Mouse (Mus musculus): ENCODE measurements around the gene Kat8. TPM values are rescaled to one million over a fixed set of nuclear protein-coding genes. Genes with fewer than 3 reads are reported as not detected.
"Not testable (repeated sequence)": the region's sequence is repeated elsewhere in the genome, so short reads cannot be mapped to it uniquely, and the experiment has no call there.

Gene Kat8
- polyA plus RNA-seq, 2 experiments = 39.1 to 43.4 TPM

- H3K4me1 ChIP-seq (ENCODE audit: control insufficient read depth, insufficient read depth, low read length) = peaks cover 4% of the 10 kb centered on the region
- no peak within 1 kb of the TSS for H3K9ac ChIP-seq (ENCODE audit: low read depth, low read length, severe bottlenecking)
- no peak for ATAC-seq (ENCODE audit: low FRiP score, low read depth)
- WGBS = 23% methylated on average over 4 of the region's 4 CpGs
- H3K36me3 ChIP-seq (ENCODE audit: control insufficient read depth, insufficient read depth, low read length) = peaks cover 66% of the 10 kb centered on the region
- H3K27me3 ChIP-seq (ENCODE audit: control insufficient read depth, insufficient read depth, low read length) = no peaks in the 10 kb centered on the region
- no peak within 1 kb of the TSS for H3K4me3 ChIP-seq (replicated peaks; ENCODE audit: low read length)
- DNase-seq (ENCODE audit: low spot score) = no peak
- no peaks in the 10 kb centered on the region for H3K9me3 ChIP-seq (ENCODE audit: control insufficient read depth, low read length)
- H3K27ac ChIP-seq (replicated peaks; ENCODE audit: low read depth, low read length) = no peak within 1 kb of the TSS
- no peak for TF ChIP-seq POLR2A (IDR thresholded peaks at IDR 0.05; ENCODE audit: borderline replicate concordance, extremely low read depth, insufficient read depth, insufficient read length)
- no peak within 1 kb of the TSS for H3K4me2 ChIP-seq (replicated peaks; ENCODE audit: low read depth, low read length, severe bottlenecking)
These were observed 21.5 kb upstream of the Kat8 start, which contains the start of gene Prss53 for GRCm38 (mm10) chr7:127890798-127891197. Prss53 (minus strand) TSS chr7:127890970.

- Histone ChIP-seq H3K4me1 (ENCODE audit: control insufficient read depth, insufficient read depth, low read length) (peaks cover 4% of the 10 kb centered on the region), H3K27me3 (ENCODE audit: control insufficient read depth, insufficient read depth, low read length) (no peaks in the 10 kb centered on the region), H3K27ac (replicated peaks; ENCODE audit: low read depth, low read length) (0 out of 2 replicates have a peak overlapping the region, but pooled peaks have one; percentile 53), H3K9me3 (ENCODE audit: control insufficient read depth, low read length) (no peaks in the 10 kb centered on the region), H3K9ac (ENCODE audit: low read depth, low read length, severe bottlenecking) (peak overlapping the region; percentile 58), H3K4me3 (replicated peaks; ENCODE audit: low read length) (peak overlapping the region; percentile 50), H3K4me2 (replicated peaks; ENCODE audit: low read depth, low read length, severe bottlenecking) (peak overlapping the region; percentile 63), H3K36me3 (ENCODE audit: control insufficient read depth, insufficient read depth, low read length) (peaks cover 30% of the 10 kb centered on the region)
- TF ChIP-seq POLR2A (IDR thresholded peaks at IDR 0.05; ENCODE audit: borderline replicate concordance, extremely low read depth, insufficient read depth, insufficient read length) = no peak
- 68% methylated on average over 5 of the region's 5 CpGs for WGBS
- no peak for ATAC-seq (ENCODE audit: low FRiP score, low read depth)
- DNase-seq (ENCODE audit: low spot score) = no peak
These were observed 17.8 kb upstream of the Kat8 start for GRCm38 (mm10) chr7:127894480-127894879.

GRCm38 (mm10) chr7:127895442-127895841, 16.9 kb upstream of the Kat8 start, which contains the start of the genes Gm21974 and Vkorc1:
Gm21974 (minus strand) TSS chr7:127895454.
Vkorc1 (minus strand) TSS chr7:127895617.
- no peaks in the 10 kb centered on the region for H3K27me3 ChIP-seq (ENCODE audit: control insufficient read depth, insufficient read depth, low read length)
- TF ChIP-seq POLR2A (IDR thresholded peaks at IDR 0.05; ENCODE audit: borderline replicate concordance, extremely low read depth, insufficient read depth, insufficient read length) = 0 out of 2 replicates have a peak, but pooled peaks have one; percentile 40
- peaks cover 4% of the 10 kb centered on the region for H3K4me1 ChIP-seq (ENCODE audit: control insufficient read depth, insufficient read depth, low read length)
- WGBS = under 1% methylated on average over 26 of the region's 26 CpGs
- H3K4me3 ChIP-seq (replicated peaks; ENCODE audit: low read length) = peak within 1 kb of the TSS; percentile 50
- H3K36me3 ChIP-seq (ENCODE audit: control insufficient read depth, insufficient read depth, low read length) = peaks cover 28% of the 10 kb centered on the region
- no peaks in the 10 kb centered on the region for H3K9me3 ChIP-seq (ENCODE audit: control insufficient read depth, low read length)
- peak within 1 kb of the TSS; percentile 58 for H3K9ac ChIP-seq (ENCODE audit: low read depth, low read length, severe bottlenecking)
- peak within 1 kb of the TSS; percentile 53 for H3K27ac ChIP-seq (replicated peaks; ENCODE audit: low read depth, low read length)
- H3K4me2 ChIP-seq (replicated peaks; ENCODE audit: low read depth, low read length, severe bottlenecking) = peak within 1 kb of the TSS; percentile 63
- ATAC-seq (ENCODE audit: low FRiP score, low read depth) (peak; percentile 96), DNase-seq (ENCODE audit: low spot score) (peak; percentile 99)

GRCm38 (mm10) chr7:127895891-127896290, 16.4 kb upstream of the Kat8 start:
- Histone ChIP-seq H3K4me2 (replicated peaks; ENCODE audit: low read depth, low read length, severe bottlenecking) (peak overlapping the region; percentile 63), H3K4me3 (replicated peaks; ENCODE audit: low read length) (peak overlapping the region; percentile 50), H3K36me3 (ENCODE audit: control insufficient read depth, insufficient read depth, low read length) (peaks cover 25% of the 10 kb centered on the region)
- not testable (repeated sequence) for H3K9me3 ChIP-seq (ENCODE audit: control insufficient read depth, low read length); H3K27ac ChIP-seq (replicated peaks; ENCODE audit: low read depth, low read length); H3K9ac ChIP-seq (ENCODE audit: low read depth, low read length, severe bottlenecking); H3K27me3 ChIP-seq (ENCODE audit: control insufficient read depth, insufficient read depth, low read length); DNase-seq (ENCODE audit: low spot score); H3K4me1 ChIP-seq (ENCODE audit: control insufficient read depth, insufficient read depth, low read length)
- peak; percentile 1; the same call in 1 of the 2 replicates for ATAC-seq (ENCODE audit: low FRiP score, low read depth)
- 72% methylated on average over 7 of the region's 7 CpGs for WGBS

GRCm38 (mm10) chr7:127896384-127896783, 15.9 kb upstream of the Kat8 start:
- TF ChIP-seq POLR2A (IDR thresholded peaks at IDR 0.05; ENCODE audit: borderline replicate concordance, extremely low read depth, insufficient read depth, insufficient read length) = no peak
- no peak overlapping the region for H3K9ac ChIP-seq (ENCODE audit: low read depth, low read length, severe bottlenecking)
- no peaks in the 10 kb centered on the region for H3K9me3 ChIP-seq (ENCODE audit: control insufficient read depth, low read length)
- no peak overlapping the region for H3K27ac ChIP-seq (replicated peaks; ENCODE audit: low read depth, low read length)
- DNase-seq (ENCODE audit: low spot score) (peak; percentile 24), ATAC-seq (ENCODE audit: low FRiP score, low read depth) (no peak)
- peaks cover 22% of the 10 kb centered on the region for H3K36me3 ChIP-seq (ENCODE audit: control insufficient read depth, insufficient read depth, low read length)
- WGBS = 61% methylated on average over 13 of the region's 13 CpGs
- H3K27me3 ChIP-seq (ENCODE audit: control insufficient read depth, insufficient read depth, low read length) = no peaks in the 10 kb centered on the region
- H3K4me2 ChIP-seq (replicated peaks; ENCODE audit: low read depth, low read length, severe bottlenecking) = no peak overlapping the region
- H3K4me3 ChIP-seq (replicated peaks; ENCODE audit: low read length) = no peak overlapping the region
- H3K4me1 ChIP-seq (ENCODE audit: control insufficient read depth, insufficient read depth, low read length) = peaks cover 4% of the 10 kb centered on the region
